Mouse (Mus musculus) erythroblast, embryonic 14.5 days (primary cell): ENCODE measurements around the gene Cd9.

Experiments used
- GATA1 ChIP-seq: IDR thresholded peaks from 2 replicates; pipeline ENCODE4 v1.6.1; 2012; ENCODE audit warnings: low read length, inconsistent platforms, mixed read lengths
- TAL1 ChIP-seq: IDR thresholded peaks from 3 replicates; pipeline ENCODE4 v1.6.1; 2012; ENCODE audit warnings: low read length, inconsistent platforms, mixed read lengths

- TF ChIP-seq TAL1 (no peak), GATA1 (no peak)
Observed at GRCm38 (mm10) chr6:125410551-125410950, 84.0 kb downstream of the Cd9 start.
